Mouse (Mus musculus) CH12.LX (cell line): ENCODE results near the gene Zfp74. TPM values are rescaled to one million over a fixed set of nuclear protein-coding genes. Genes with fewer than 3 reads are reported as not detected.

Source experiments
- DNase-seq: peaks from one replicate; pipeline ENCODE4 v3.0.0-alpha.2; 2013; ENCODE audit errors: extremely low read depth
- H3K27ac ChIP-seq: 2 replicates; pipeline ENCODE4 v1.5.1; 2012; ENCODE audit warnings: low read depth, mild to moderate bottlenecking, control low read depth, moderate library complexity; ENCODE audit not compliant: insufficient read depth
- H3K27me3 ChIP-seq: replicated peaks from 2 replicates; pipeline ENCODE3; 2012; ENCODE audit warnings: inconsistent platforms
- H3K36me3 ChIP-seq, 2 experiments: replicated peaks in 1 of 2; 2 replicates each; pipeline versions ENCODE3 to v1.6.1; 2012; ENCODE audit warnings: inconsistent platforms in 1 of 2, low read length in 1 of 2, mild to moderate bottlenecking in 1 of 2, mixed read lengths in 1 of 2, moderate library complexity in 1 of 2; ENCODE audit not compliant: control insufficient read depth in 1 of 2, insufficient read depth in 1 of 2
- H3K4me1 ChIP-seq, 2 experiments: 2 replicates each; pipeline ENCODE4 v1.6.1; 2012; ENCODE audit warnings: inconsistent platforms in 1 of 2, moderate library complexity in 1 of 2; ENCODE audit not compliant: insufficient read depth in 2 of 2, control insufficient read depth in 1 of 2
- H3K4me2 ChIP-seq: 2 replicates; pipeline ENCODE4 v1.6.1; 2012; ENCODE audit warnings: low read depth, mild to moderate bottlenecking, control low read depth; ENCODE audit not compliant: poor library complexity, insufficient read depth, severe bottlenecking
- H3K4me3 ChIP-seq, 3 experiments: fragments of 150-350 bp in 1 of 3; sonication (generic) in 1 of 3; replicated peaks in 1 of 3; 2 replicates each; pipeline versions ENCODE3 to v1.5.1; 2011 to 2012; ENCODE audit warnings: low read depth in 2 of 3, low read length in 2 of 3, mild to moderate bottlenecking in 2 of 3, moderate library complexity in 2 of 3, control low read depth in 1 of 3, improper control_type of control experiment in 1 of 3, inconsistent platforms in 1 of 3, mixed read lengths in 1 of 3; ENCODE audit not compliant: poor library complexity in 1 of 3
- H3K79me2 ChIP-seq: replicated peaks from 2 replicates; pipeline ENCODE4 v1.6.1; 2012; ENCODE audit warnings: mild to moderate bottlenecking, moderate library complexity; ENCODE audit not compliant: control insufficient read depth, poor library complexity, insufficient read depth, severe bottlenecking; ENCODE audit errors: extremely low read depth
- H3K9ac ChIP-seq: 2 replicates; pipeline ENCODE4 v1.6.1; 2012; ENCODE audit warnings: low read depth, mild to moderate bottlenecking, control low read depth, moderate library complexity; ENCODE audit not compliant: insufficient read depth
- H3K9me3 ChIP-seq: replicated peaks from 2 replicates; pipeline ENCODE3; 2012; ENCODE audit warnings: low read length, inconsistent platforms, mixed read lengths
- CHD1 ChIP-seq: IDR thresholded peaks from 2 replicates; pipeline ENCODE4 v1.6.1; 2012; ENCODE audit warnings: low read depth, low read length, improper control_type of control experiment, inconsistent platforms
- CTCF ChIP-seq, 2 experiments: IDR thresholded peaks in 1 of 2; conservative IDR thresholded peaks in 1 of 2; 2 replicates each; pipeline ENCODE4 v1.5.1; 2011 to 2012; ENCODE audit warnings: low read depth in 2 of 2, low read length in 2 of 2, improper control_type of control experiment in 1 of 2, inconsistent platforms in 1 of 2, mild to moderate bottlenecking in 1 of 2, moderate library complexity in 1 of 2
- E2F4 ChIP-seq: IDR thresholded peaks from 2 replicates; pipeline ENCODE4 v1.6.1; 2011; ENCODE audit warnings: low read depth, low read length, improper control_type of control experiment; ENCODE audit not compliant: insufficient replicate concordance
- ELF1 ChIP-seq: IDR thresholded peaks from 2 replicates; pipeline ENCODE4 v1.6.1; 2014; ENCODE audit warnings: low read depth, mild to moderate bottlenecking, inconsistent platforms, low read length, improper control_type of control experiment
- HCFC1 ChIP-seq: IDR thresholded peaks from 2 replicates; pipeline ENCODE4 v1.6.1; 2012; ENCODE audit warnings: low read depth, mild to moderate bottlenecking, inconsistent platforms, low read length, improper control_type of control experiment
- JUN ChIP-seq: IDR thresholded peaks from 2 replicates; pipeline ENCODE4 v1.6.1; 2011; ENCODE audit warnings: low read depth, mild to moderate bottlenecking, low read length, improper control_type of control experiment, moderate library complexity; ENCODE audit not compliant: insufficient read depth
- JUND ChIP-seq: conservative IDR thresholded peaks from 2 replicates; pipeline ENCODE4 v1.6.1; 2011; ENCODE audit warnings: low read depth, low read length, improper control_type of control experiment
- KAT2A ChIP-seq: IDR thresholded peaks from 2 replicates; pipeline ENCODE4 v1.6.1; 2012; ENCODE audit warnings: low read length, improper control_type of control experiment, inconsistent platforms; ENCODE audit not compliant: insufficient replicate concordance
- MAFK ChIP-seq: IDR thresholded peaks from 2 replicates; pipeline ENCODE4 v1.6.1; 2011; ENCODE audit warnings: low read length, improper control_type of control experiment; ENCODE audit not compliant: insufficient replicate concordance
- MAX ChIP-seq: IDR thresholded peaks from 2 replicates; pipeline ENCODE4 v1.6.1; 2011; ENCODE audit warnings: low read length, improper control_type of control experiment
- MAZ ChIP-seq: IDR thresholded peaks from 2 replicates; pipeline ENCODE4 v1.6.1; 2012; ENCODE audit warnings: low read depth, mild to moderate bottlenecking, inconsistent platforms, low read length, improper control_type of control experiment, moderate library complexity
- MEF2A ChIP-seq: IDR thresholded peaks from 2 replicates; pipeline ENCODE4 v1.6.1; 2014; ENCODE audit warnings: low read depth, mild to moderate bottlenecking, inconsistent platforms, low read length, improper control_type of control experiment, borderline replicate concordance
- MYC ChIP-seq: IDR thresholded peaks from 2 replicates; pipeline ENCODE4 v1.6.1; 2011; ENCODE audit warnings: low read depth, mild to moderate bottlenecking, improper control_type of control experiment, low read length
- POLR2AphosphoS2 ChIP-seq: IDR thresholded peaks from 2 replicates; pipeline ENCODE4 v1.6.1; 2011; ENCODE audit warnings: low read depth, low read length, improper control_type of control experiment
- RAD21 ChIP-seq: IDR thresholded peaks from 2 replicates; pipeline ENCODE4 v1.6.1; 2011; ENCODE audit warnings: low read depth, mild to moderate bottlenecking, low read length, improper control_type of control experiment, moderate library complexity
- SMC3 ChIP-seq: IDR thresholded peaks from 2 replicates; pipeline ENCODE4 v1.6.1; 2011; ENCODE audit warnings: low read depth, low read length, improper control_type of control experiment
- TCF12 ChIP-seq: IDR thresholded peaks from 2 replicates; pipeline ENCODE4 v1.6.1; 2014; ENCODE audit warnings: low read depth, mild to moderate bottlenecking, inconsistent platforms, low read length, improper control_type of control experiment
- UBTF ChIP-seq: IDR thresholded peaks from 2 replicates; pipeline ENCODE4 v1.6.1; 2012; ENCODE audit warnings: low read depth, mild to moderate bottlenecking, inconsistent platforms, low read length, improper control_type of control experiment, moderate library complexity
- USF2 ChIP-seq: conservative IDR thresholded peaks from 2 replicates; pipeline ENCODE4 v1.6.1; 2011; ENCODE audit warnings: low read depth, low read length, improper control_type of control experiment
- ZC3H11A ChIP-seq: IDR thresholded peaks from 2 replicates; pipeline ENCODE4 v1.6.1; 2012; ENCODE audit warnings: low read depth, mild to moderate bottlenecking, inconsistent platforms, low read length, improper control_type of control experiment
- ZKSCAN1 ChIP-seq: IDR thresholded peaks from 2 replicates; pipeline ENCODE4 v1.6.1; 2012; ENCODE audit warnings: low read depth, inconsistent platforms, low read length, improper control_type of control experiment, borderline replicate concordance
- ZNF384 ChIP-seq: IDR thresholded peaks from 2 replicates; pipeline ENCODE4 v1.6.1; 2012; ENCODE audit warnings: low read depth, low read length, improper control_type of control experiment, inconsistent platforms
- dilution Hi-C: fragments of 300-500 bp; cut with MboI; formaldehyde crosslinking; loops from 2 replicates; pipeline ENCODE4 v1.14.3; 2020; ENCODE audit warnings: low sequenced_read_pairs; ENCODE audit not compliant: extremely low pct_unique_long_range_greater_than_20kb, extremely low pct_ligation_motif_present
- in situ Hi-C: fragments of 300-500 bp; cut with MboI; formaldehyde crosslinking; loops from 3 replicates; pipeline ENCODE4 v1.14.3; 2019; ENCODE audit warnings: low sequenced_read_pairs, low pct_ligation_motif_present, low pct_unique_long_range_greater_than_20kb, mixed read lengths
- polyA plus RNA-seq: library from polyadenylated mRNA; unstranded; fragments of >175 nt; gene quantifications from 2 replicates; pipeline ENCODE4 v1.2.1, GENCODE M21; 2012; ENCODE audit warnings: low read depth; ENCODE audit not compliant: insufficient read length
- total RNA-seq, 2 experiments: library from RNA; depleted of rRNA; stranded (reverse); fragments of 300-350 nt in 1 of 2; fragments of >200 nt in 1 of 2; gene quantifications; 2 replicates each; pipeline ENCODE4 v1.2.3; 2012 to 2014

Zfp74 gene
- total and polyA plus RNA-seq, 3 experiments: 3.8 to 6.7 (median 4.7) TPM

DNA sequence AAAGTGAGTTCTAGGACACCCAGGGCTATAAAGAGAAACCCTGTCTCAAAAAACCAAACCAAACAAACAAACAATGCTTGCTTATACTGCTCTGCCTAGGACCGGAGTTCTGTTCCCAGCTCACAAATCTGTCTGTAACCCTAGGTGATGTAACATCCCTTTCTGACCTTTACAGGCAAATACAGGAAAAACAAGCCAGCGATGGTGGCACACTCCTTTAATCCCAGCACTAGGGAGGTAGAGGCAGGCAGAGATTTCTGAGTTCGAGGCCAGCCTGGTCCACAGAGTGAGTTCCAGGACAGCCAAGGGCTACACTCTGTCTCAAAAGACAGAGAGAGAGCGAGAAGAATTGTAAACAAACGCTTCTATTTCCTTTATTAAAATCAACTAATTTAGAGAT is 46.7 kb downstream of the Zfp74 start:
- no peak overlapping the region for H3K9ac ChIP-seq
- no peak for TF ChIP-seq MYC
- TF ChIP-seq MAZ: no peak
- no peak for TF ChIP-seq USF2
- no peak for TF ChIP-seq ZC3H11A
- no peak for TF ChIP-seq ZNF384
- TF ChIP-seq JUN: no peak
- DNase-seq: no peak
- H3K4me1 ChIP-seq: peaks cover 6 to 30% of the 10 kb centered on the region in 2 experiments
- dilution Hi-C loops: no loop called here
- no peak overlapping the region for H3K4me3 ChIP-seq
- H3K27me3 ChIP-seq: no peaks in the 10 kb centered on the region
- in situ Hi-C loops: no loop called here
- H3K36me3 ChIP-seq: peaks cover 10 to 31% of the 10 kb centered on the region in 2 experiments
- H3K79me2 ChIP-seq: peaks cover 10% of the 10 kb centered on the region; the same call in 1 of the 2 replicates
- no peak overlapping the region for H3K27ac ChIP-seq
- H3K4me2 ChIP-seq: no peak overlapping the region
- H3K9me3 ChIP-seq: no peaks in the 10 kb centered on the region

- H3K4me1 ChIP-seq: peaks cover 6 to 30% of the 10 kb centered on the region in 2 experiments
- no peak overlapping the region for H3K9ac ChIP-seq
- no peak overlapping the region for H3K4me2 ChIP-seq
- H3K27ac ChIP-seq: no peak overlapping the region
- no peaks in the 10 kb centered on the region for H3K27me3 ChIP-seq
- dilution Hi-C loops: no loop called here
- no peak for DNase-seq
- H3K9me3 ChIP-seq: no peaks in the 10 kb centered on the region
- peaks cover 10% of the 10 kb centered on the region; the same call in 1 of the 2 replicates for H3K79me2 ChIP-seq
- H3K4me3 ChIP-seq: peak overlapping the region in 1 of 3 experiments; percentile 70
- no peak for TF ChIP-seq POLR2AphosphoS2
- no peak for TF ChIP-seq MAFK
- TF ChIP-seq SMC3: no peak
- TF ChIP-seq JUND: no peak
- TF ChIP-seq MAX: no peak
- no peak for TF ChIP-seq TCF12
- TF ChIP-seq, all 38 proteins: peak for 0
- in situ Hi-C loops: no loop called here
- H3K36me3 ChIP-seq: peaks cover 7 to 28% of the 10 kb centered on the region in 2 experiments
Observed at GRCm38 (mm10) chr7:29906682-29907058, 47.2 kb downstream of the Zfp74 start.

DNA sequence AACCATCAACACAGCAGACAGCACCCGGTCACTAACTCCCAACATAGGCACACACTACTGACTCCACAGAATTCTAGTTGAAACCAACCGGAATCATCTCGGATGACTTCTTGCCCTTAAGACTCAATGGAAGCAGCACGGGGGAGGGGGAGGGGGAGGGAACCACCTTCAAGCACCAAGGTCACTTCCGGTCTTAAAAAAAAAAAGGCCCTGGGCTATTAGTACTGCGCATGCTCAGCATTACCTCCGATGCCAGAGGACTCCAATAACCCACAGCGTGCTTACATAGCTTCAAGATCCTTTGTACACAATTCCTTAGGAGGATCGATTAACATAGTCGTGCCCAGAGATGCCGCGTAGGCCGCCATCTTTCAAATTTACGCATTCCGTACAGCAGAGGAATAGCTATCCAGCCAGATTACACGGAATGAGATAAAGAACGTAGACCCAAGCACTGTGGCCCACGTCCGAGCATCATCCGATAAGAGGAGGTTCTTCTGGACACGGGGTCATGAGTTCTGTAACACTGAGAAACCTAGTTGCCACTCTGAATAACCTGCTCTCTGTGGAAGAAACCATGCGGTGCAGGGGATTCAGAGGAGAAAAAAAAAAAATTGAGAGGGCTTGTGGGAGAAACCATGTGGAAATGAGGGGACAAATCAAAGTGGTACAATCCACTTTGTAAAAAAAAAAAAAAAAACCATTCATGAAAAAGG is 47.8 kb downstream of the Zfp74 start, which contains the start of gene Zfp27:
TSS of gene Zfp27 (minus strand) at position 607 of the 716 bp plus-strand sequence.
- Histone ChIP-seq H3K4me3 (peak within 1 kb of the TSS; percentile 70 to 88 (median 85)), H3K9ac (peak within 1 kb of the TSS; percentile 70), H3K4me1 (peaks cover 6 to 30% of the 10 kb centered on the region in 2 experiments), H3K27ac (peak within 1 kb of the TSS; percentile 79), H3K36me3 (peaks cover 9 to 30% of the 10 kb centered on the region in 2 experiments), H3K27me3 (no peaks in the 10 kb centered on the region), H3K9me3 (no peaks in the 10 kb centered on the region), H3K79me2 (peaks cover 10% of the 10 kb centered on the region; the same call in 1 of the 2 replicates), H3K4me2 (peak within 1 kb of the TSS; percentile 64)
- in situ Hi-C loops (no loop called here), dilution Hi-C loops (no loop called here)
- DNase-seq: peak; percentile 95
- TF ChIP-seq POLR2AphosphoS2: peak; percentile 84
- peak; percentile 85 for TF ChIP-seq ELF1
- TF ChIP-seq ZKSCAN1: no peak; the same call in 1 of the 2 replicates
- 0 out of 2 replicates have a peak, but pooled peaks have one; percentile 59 for TF ChIP-seq MYC
- 0 out of 2 replicates have a peak, but pooled peaks have one; percentile 55 for TF ChIP-seq KAT2A
- peak; percentile 20; the same call in 1 of the 2 replicates for TF ChIP-seq JUN
- TF ChIP-seq TCF12: peak; percentile 79; the same call in 1 of the 2 replicates
- TF ChIP-seq SMC3: no peak
- peak; percentile 97 for TF ChIP-seq CHD1
- no peak for TF ChIP-seq MEF2A
- peak; percentile 42 for TF ChIP-seq MAX
- TF ChIP-seq HCFC1: peak; percentile 79
- TF ChIP-seq USF2: no peak
- no peak for TF ChIP-seq RAD21
- no peak for TF ChIP-seq MAZ
- TF ChIP-seq UBTF: peak; percentile 79; the same call in 1 of the 2 replicates
- no peak for TF ChIP-seq ZC3H11A
- no peak for TF ChIP-seq CTCF (conservative IDR thresholded peaks at IDR 0.05 in 1 of 2, IDR thresholded peaks at IDR 0.05 in 1 of 2; ENCODE audit: low read depth in 2 of 2, low read length in 2 of 2)
- TF ChIP-seq E2F4: no peak; the same call in 1 of the 2 replicates
